Mouse (Mus musculus) heart, adult 2 months (tissue): ENCODE measurements at regions not wholly inside any gene's neighbourhood (a gene's known extent, or its start where the extent isn't known, plus 50 kb on each side); places are given as distances from the start of the nearest gene placed in this dataset.

Experiments
- EP300 ChIP-seq: fragments of 200-500 bp; IDR thresholded peaks from 2 replicates; pipeline ENCODE4 v1.6.1; 2011; ENCODE audit warnings: low read depth, low read length, control low read depth; ENCODE audit not compliant: insufficient read depth
- POLR2A ChIP-seq: fragments of 200-500 bp; IDR thresholded peaks from 2 replicates; pipeline ENCODE4 v1.6.1; 2011; ENCODE audit warnings: mild to moderate bottlenecking, low read depth, low read length, control low read depth; ENCODE audit not compliant: insufficient read depth

- TF ChIP-seq EP300 (no peak), POLR2A (no peak)
Measured at GRCm38 (mm10) chr14:36764377-36764776, 204.2 kb downstream of the Ccser2 start.
